Mouse (Mus musculus) c-Kit-positive CD71-positive TER-119-negative erythroid progenitor cells, embryonic 14.5 days (primary cell): Measurements from ENCODE around the gene Gm10217.

Experiments
- DNase-seq: peaks from one replicate; pipeline ENCODE4 v3.0.0-alpha.2; 2013; ENCODE audit warnings: low read depth

Gene Gm10217

DNA sequence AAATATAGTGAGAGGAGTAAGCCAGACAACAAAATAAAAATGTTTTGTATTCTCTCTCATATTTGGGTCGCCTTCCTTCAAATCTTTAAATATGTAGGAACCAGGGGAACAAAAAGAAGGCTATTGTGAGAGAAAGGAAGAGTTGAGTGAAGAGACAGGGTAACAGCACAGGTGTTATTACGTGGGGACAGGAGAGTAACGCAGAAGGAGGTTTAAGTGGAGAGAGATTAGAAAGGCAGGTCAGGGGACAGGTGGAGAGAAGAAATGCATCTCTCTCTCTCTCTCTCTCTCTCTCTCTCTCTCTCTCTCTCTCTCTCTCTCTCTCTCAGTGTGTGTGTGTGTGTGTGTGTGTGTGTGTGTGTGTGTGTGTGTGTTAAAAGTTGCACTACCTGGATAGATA lies at the start of gene Gm10217:
Gm10217 (plus strand) TSS at position 301 of the 400 bp plus-strand sequence.
- DNase-seq, result no peak

DNA sequence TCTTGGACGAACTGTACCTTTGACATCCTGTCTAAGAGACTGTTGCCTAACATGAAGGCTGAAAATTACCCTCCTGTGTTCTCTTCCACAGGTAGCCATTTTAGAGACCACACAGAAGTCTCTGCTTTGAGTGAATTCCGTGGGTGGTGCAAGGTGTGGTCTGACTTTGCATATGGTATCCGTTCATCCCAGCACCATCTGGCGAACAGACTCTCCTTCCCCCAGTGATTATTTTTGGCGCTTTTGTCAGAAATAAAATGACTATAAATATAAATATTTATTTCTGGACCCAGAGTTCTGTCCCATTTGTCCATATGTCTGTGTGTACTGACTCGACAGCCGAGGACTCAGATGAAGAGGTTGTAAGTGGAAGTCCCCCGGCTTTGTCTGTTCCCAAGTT lies 39.3 kb upstream of the Gm10217 start:
- no peak for DNase-seq

GRCm38 (mm10) chr8:9840257-9840656 lies 23.8 kb upstream of the Gm10217 start:
- DNase-seq, result no peak

DNA sequence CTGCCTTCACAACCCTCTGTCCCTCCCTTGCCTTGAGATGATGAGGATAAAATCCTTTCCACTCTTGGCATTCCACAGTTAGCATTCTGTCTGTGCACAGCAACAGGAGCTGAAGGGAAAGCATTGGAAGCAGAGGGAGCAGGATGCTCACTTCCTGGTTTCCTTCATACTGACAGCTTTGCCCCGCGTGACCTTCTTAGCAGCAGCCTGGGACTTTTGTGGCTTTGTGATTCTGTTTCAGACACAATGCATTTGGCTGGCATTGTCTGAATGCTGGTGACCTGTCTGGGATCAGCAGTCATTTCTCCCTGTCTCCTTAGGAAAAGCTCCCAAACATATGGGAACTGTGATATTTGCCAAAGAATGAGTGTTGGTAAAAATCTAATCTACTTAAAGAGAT lies 4.8 kb upstream of the Gm10217 start:
- DNase-seq, result no peak

- no peak for DNase-seq
Observed at GRCm38 (mm10) chr8:9860539-9861203, 3.4 kb upstream of the Gm10217 start.

DNA sequence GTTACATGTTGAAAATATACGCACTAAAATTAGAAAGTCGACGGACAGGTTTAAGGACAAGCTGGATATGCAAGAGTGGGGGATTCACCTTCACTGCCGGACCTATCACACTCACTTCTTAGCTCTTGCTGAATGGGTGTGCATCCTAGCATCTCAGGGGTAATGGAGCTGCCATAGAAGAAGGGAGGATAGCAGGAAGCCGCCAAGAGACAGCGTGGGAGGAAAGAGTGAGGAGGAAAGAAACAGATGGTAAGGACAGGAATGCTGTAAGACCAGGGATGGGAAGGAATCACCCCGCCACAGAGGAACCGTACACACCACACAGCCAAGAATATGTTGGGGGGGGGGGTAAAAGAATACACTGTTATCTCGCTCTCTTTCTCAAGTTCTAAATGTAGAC lies 1.1 kb downstream of the Gm10217 start:
- DNase-seq, result no peak

DNA sequence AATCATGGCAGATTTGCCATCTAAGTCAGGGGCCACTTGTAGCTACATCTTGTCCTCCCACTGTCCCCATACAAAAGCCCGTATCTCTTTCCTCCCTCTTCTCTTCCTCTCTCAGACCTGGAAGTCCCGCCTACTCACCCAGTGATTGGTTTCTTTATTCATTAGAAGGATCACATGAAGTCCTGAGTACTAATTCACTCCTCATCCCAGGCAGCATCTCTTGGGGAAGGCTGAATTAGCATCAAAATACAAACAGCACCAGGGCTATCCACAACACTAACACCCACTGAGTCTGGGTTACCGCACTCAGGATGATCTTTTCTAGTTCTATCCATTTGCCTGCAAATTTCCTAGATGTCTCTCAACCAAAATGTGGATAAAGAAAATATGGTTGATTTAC lies 4.0 kb downstream of the Gm10217 start:
- DNase-seq, result no peak

- DNase-seq, result no peak
Observed at GRCm38 (mm10) chr8:9876241-9876640, 12.2 kb downstream of the Gm10217 start.

DNA sequence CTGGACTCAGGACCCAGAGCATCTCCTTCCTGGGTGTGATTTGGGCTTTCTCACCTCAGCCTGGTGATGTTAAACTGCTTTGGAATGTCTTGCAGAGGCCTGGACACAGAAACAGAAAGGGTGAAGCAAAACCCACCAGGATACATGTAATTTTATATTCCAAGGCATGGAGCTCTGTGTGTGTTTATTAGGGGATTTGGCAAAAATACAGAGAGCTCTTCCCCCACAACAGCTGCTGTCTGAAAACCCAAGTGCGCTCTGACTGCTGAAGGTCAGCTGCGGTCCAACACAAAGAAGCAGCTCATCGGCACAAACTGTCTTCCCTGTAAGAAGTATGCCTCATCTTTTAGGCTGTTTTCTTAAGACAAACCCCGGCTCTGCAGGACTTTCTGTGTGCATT lies 15.9 kb downstream of the Gm10217 start:
- DNase-seq, result no peak

- DNase-seq, result no peak
Observed at GRCm38 (mm10) chr8:9886714-9887113, 22.7 kb downstream of the Gm10217 start.

DNA sequence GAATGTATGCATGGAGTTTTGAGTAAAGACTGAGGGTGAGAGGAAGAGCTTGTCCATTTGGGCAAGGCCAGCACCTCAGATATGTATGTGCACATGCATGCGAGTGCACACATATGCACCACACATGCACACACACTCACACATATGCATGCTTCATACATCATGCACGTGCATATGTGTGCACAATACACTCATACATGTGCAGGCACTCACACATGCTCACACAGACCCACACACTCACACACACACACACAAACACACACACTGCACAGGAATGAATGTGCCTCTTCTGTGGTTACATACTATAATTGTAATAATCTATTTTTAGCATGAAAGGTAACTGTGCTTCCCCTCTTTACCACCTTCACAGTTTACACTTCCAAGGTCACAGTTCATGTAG lies 35.1 kb downstream of the Gm10217 start:
- no peak for DNase-seq

DNA sequence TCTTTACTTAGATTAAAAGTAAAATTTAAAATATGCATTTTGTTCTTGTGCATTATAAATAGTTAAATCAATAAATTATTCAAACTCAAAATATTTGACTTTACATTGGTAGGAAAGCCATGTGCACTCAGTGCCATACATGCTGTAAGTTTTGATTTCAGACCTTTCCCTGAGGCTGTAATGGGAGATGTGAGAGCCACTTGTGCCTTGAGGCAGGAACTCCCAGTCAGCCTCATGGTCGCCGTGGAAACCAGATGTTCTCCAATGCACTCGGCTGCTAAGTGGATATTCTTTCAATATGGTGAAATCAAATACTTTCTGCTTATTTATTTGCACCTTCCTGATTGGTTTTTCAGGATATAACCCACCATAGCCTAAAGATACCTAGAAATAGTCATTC lies 35.6 kb downstream of the Gm10217 start:
- DNase-seq, result no peak
